Comparison of ENCODE assay signal across 7 mouse cellular contexts in the genomic region with DNA sequence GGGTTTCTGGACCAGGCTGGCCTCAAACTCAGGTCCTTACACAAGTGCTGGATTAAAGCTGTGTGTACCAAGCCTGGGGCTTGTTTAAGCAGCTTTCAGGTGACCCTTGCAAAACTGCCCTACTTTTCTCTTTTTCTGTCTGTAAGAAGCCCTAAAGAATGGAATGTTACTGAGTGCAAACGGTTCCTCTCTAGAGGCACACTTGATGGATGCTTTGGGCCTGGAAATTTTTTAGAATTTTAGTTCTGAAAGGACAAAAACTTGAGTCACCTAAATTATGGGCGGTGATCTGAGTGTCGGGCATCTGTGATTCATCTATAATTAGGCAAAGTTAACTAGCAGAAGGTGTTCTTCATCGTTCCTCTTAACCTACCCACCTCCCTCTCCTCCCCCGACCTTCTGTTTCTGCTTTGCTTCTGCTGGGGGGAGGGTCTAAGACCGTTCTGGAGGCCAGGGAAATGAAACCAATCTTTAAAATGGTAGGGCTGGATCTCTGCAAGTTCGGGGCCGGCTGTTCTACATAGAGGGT. TPM values are rescaled to one million over a fixed set of nuclear protein-coding genes. Genes with fewer than 3 reads are reported as not detected.
A peak's percentile ranks its signal among the peaks of the same experiment; 100 is the strongest.
DNase-seq lines count a peak whose midpoint lies in the region; ATAC-seq and TF ChIP-seq lines count a peak whose summit lies in the region.

No protein-coding gene starts in this region.

- peak overlapping the region; percentile 84 for H3K4me2 ChIP-seq in embryonic facial prominence, embryonic 14.5 days (ENCODE audit: low read depth, low read length)
- peak overlapping the region; percentile 100 for H3K4me2 ChIP-seq in neural tube, embryonic 14.5 days (ENCODE audit: low read depth, low read length)

- TF ChIP-seq CTCF in left cerebral cortex, adult 2 months (IDR thresholded peaks at IDR 0.05), result no peak

- no peaks in the 10 kb centered on the region for H3K27me3 ChIP-seq in embryonic facial prominence, embryonic 14.5 days (replicated peaks; ENCODE audit: control insufficient read depth, insufficient read depth, low read length)
- peaks cover 4% of the 10 kb centered on the region; the same call in 1 of the 2 replicates for H3K27me3 ChIP-seq in neural tube, embryonic 14.5 days (ENCODE audit: control insufficient read depth, insufficient read depth, low read length)

- peak in 1 of 2 experiments; percentile 73 for DNase-seq in left cerebral cortex, adult 2 months (ENCODE audit: extremely low spot score in 1 of 2, low spot score in 2 of 2)
- no peak for DNase-seq in left cerebral cortex, postnatal 4 days
- DNase-seq in NIH3T3 (ENCODE audit: low read depth), result peak; percentile 73
- no peak for DNase-seq in embryonic facial prominence, embryonic 14.5 days (ENCODE audit: low spot score)
- peak; percentile 12 for DNase-seq in kidney, postnatal 10 days
- DNase-seq in adrenal gland, postnatal 25 days, result no peak

- WGBS in embryonic facial prominence, embryonic 14.5 days, result 13% methylated on average over 8 of the region's 8 CpGs
- 31% methylated on average over 8 of the region's 8 CpGs for WGBS in neural tube, embryonic 14.5 days

- H3K9me3 ChIP-seq in embryonic facial prominence, embryonic 14.5 days (ENCODE audit: control insufficient read depth, low read length), result no peaks in the 10 kb centered on the region
- no peaks in the 10 kb centered on the region for H3K9me3 ChIP-seq in neural tube, embryonic 14.5 days (ENCODE audit: control insufficient read depth, low read length)

- peaks cover 16% of the 10 kb centered on the region; the same call in 1 of the 2 replicates for H3K36me3 ChIP-seq in embryonic facial prominence, embryonic 14.5 days (ENCODE audit: control insufficient read depth, insufficient read depth, low read length)
- no peaks in the 10 kb centered on the region for H3K36me3 ChIP-seq in neural tube, embryonic 14.5 days (ENCODE audit: control insufficient read depth, insufficient read depth, low read length)

- no peak for ATAC-seq in embryonic facial prominence, embryonic 14.5 days (ENCODE audit: low read depth)
- ATAC-seq in neural tube, embryonic 14.5 days (ENCODE audit: low read depth), result no peak

- H3K4me3 ChIP-seq in left cerebral cortex, adult 2 months, result 0 out of 2 replicates have a peak overlapping the region, but pooled peaks have one; percentile 37
- H3K4me3 ChIP-seq in embryonic facial prominence, embryonic 14.5 days (ENCODE audit: low read depth, low read length), result no peak overlapping the region
- no peak overlapping the region for H3K4me3 ChIP-seq in neural tube, embryonic 14.5 days (ENCODE audit: low read depth, low read length)

- peak overlapping the region; percentile 73 for H3K9ac ChIP-seq in embryonic facial prominence, embryonic 14.5 days (ENCODE audit: low read depth, low read length)
- H3K9ac ChIP-seq in neural tube, embryonic 14.5 days (replicated peaks; ENCODE audit: low read depth, low read length), result peak overlapping the region; percentile 95; the same call in 1 of the 2 replicates

- intact Hi-C loops in left cerebral cortex, adult 2 months (cut with DNase I), result no loop called here
- intact Hi-C loops in left cerebral cortex, postnatal 4 days (cut with DNase I), result no loop called here

- H3K27ac ChIP-seq in left cerebral cortex, adult 2 months, result peak overlapping the region; percentile 100
- peak overlapping the region; percentile 100 for H3K27ac ChIP-seq in embryonic facial prominence, embryonic 14.5 days (replicated peaks; ENCODE audit: low read depth, low read length)
- H3K27ac ChIP-seq in neural tube, embryonic 14.5 days (ENCODE audit: low read depth, low read length), result peak overlapping the region; percentile 100

- peaks cover 29% of the 10 kb centered on the region for H3K4me1 ChIP-seq in embryonic facial prominence, embryonic 14.5 days (ENCODE audit: control insufficient read depth, insufficient read depth, low read length)
- peaks cover 27% of the 10 kb centered on the region for H3K4me1 ChIP-seq in neural tube, embryonic 14.5 days (ENCODE audit: control insufficient read depth, insufficient read depth, low read length)

RNA-seq across cellular contexts. Expression of a gene that starts 33.2 kb away (rescaled TPM):
- 10 to 100 TPM; 92.0 to 98.0 TPM for total RNA-seq in left cerebral cortex, adult 2 months (2021)
- 10 to 100 TPM; 81.7 to 81.8 TPM for total RNA-seq in left cerebral cortex, postnatal 4 days (2021)
- 78.3 and 79.8 TPM in 2 replicates for polyA plus RNA-seq in embryonic facial prominence, embryonic 14.5 days (2014; fragmentation: Nextera tagmentation; extraction: Ambion mirVana)
- polyA plus RNA-seq in neural tube, embryonic 14.5 days (2014; fragmentation: Nextera tagmentation; extraction: Ambion mirVana), result 78.5 and 78.6 TPM in 2 replicates
- 104 and 120 TPM in 2 replicates for total RNA-seq in adrenal gland, postnatal 25 days (2021)

Comparison
In these comparisons a context has a peak if more than half of its experiments do, and no peak if none do; other contexts are left out.
1. DNase-seq: peak in NIH3T3 (single experiment) and kidney, postnatal 10 days (single experiment); none in left cerebral cortex, postnatal 4 days (single experiment), embryonic facial prominence, embryonic 14.5 days (single experiment) and adrenal gland, postnatal 25 days (single experiment).
2. Peak in every context shown above with its lines, with median percentiles within 50 percentile points of each other: H3K27ac ChIP-seq.